Mouse (Mus musculus): ENCODE measurements around the gene Gm20481.
"Not testable (repeated sequence)": the region's sequence is repeated elsewhere in the genome, so short reads cannot be mapped to it uniquely, and the experiment has no call there.

Gene Gm20481

GRCm38 (mm10) chr17:34969822-34970221 is at the start of gene Gm20481:
Gene Gm20481, plus strand, starts transcription at chr17:34969912.
- DNase-seq, result not testable (repeated sequence)

DNA sequence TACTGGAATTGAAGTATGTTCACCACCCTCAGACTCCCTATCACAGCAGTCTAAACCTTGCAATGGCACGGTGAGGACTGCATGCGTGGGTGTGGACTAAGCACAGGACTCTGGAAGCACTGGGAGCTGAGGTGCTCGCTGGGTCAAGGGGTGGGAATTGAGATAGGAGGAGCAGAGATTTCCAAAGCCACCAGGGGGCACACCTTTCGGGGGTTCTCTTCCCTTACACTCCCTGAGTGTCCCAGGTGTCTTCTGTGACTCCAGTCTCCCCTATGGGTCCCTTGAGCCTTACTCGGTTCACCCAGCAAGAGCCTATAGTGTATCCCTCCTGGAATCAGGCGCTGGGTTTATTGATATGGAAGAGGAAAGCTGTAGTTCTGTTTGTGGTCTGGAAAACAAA is 46.8 kb upstream of the Gm20481 start:
- DNase-seq, result no peak

GRCm38 (mm10) chr17:34924258-34924657 is 45.5 kb upstream of the Gm20481 start:
- no peak for DNase-seq

DNA sequence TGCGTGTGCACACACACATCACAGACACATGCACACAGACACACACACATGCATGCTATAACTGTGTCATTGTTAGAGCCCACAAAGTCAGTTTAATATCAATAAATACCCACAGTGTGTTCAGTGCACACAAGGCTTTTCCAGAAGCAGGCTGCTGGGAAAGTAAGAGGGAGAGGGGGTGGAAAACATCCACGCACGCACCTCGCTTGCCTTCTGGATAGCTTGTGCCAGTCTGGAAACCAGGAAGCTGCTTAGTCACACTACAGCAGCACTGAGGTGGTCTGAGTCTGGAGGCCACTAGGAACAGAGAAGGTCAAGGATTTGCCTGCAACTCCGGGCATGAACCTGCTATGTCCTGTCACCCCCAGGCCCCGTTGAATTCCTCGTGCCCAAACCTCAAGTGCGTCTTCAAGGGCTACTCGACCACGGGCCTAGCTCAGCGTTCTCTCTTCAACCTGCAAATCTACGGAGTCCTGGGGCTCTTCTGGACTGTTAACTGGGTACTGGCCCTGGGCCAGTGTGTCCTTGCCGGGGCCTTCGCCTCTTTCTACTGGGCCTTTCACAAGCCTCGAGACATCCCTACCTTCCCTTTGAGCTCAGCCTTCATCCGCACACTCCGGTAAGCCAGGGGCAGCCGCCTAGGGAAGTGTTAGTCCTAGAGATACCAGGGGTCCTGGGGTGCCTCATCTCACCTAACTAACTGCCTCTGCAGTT is 42.2 kb upstream of the Gm20481 start:
- no peak for DNase-seq

GRCm38 (mm10) chr17:34928841-34929240 is 40.9 kb upstream of the Gm20481 start:
- DNase-seq, result no peak

DNA sequence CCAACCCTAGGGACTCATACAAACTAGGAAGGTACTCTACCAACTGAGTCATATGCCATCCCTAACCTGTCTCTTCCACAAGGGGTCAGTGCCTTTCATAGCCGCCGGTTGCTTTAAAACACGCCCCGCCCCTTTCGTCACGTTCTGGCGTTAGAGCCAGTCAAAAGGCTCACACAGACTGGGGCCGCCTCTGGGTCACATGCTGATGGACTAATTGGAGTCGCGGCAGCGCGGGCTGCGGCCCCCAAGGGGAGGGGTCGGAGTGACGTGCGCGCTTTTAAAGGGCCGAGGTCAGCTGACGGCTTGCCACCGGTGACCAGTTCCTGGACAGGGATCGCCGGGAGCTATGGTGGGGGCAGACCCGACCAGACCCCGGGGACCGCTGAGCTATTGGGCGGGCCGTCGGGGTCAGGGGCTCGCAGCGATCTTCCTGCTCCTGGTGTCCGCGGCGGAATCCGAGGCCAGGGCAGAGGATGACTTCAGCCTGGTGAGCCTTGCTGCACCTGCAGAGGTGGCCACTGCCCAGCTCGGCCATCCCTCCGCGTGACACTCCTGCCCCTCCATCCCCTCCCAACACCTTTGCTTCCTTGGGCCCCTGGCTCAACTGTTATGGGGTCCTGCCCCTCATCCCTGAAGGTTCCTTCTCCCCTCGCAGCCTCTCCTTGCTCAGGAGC is 38.5 kb upstream of the Gm20481 start, which contains the start of gene Neu1:
TSS of gene Neu1 (plus strand) at position 193 of the 674 bp plus-strand sequence.
- DNase-seq, result peak; percentile 99

GRCm38 (mm10) chr17:34931735-34932098 is 38.0 kb upstream of the Gm20481 start:
- DNase-seq, result peak; percentile 47

DNA sequence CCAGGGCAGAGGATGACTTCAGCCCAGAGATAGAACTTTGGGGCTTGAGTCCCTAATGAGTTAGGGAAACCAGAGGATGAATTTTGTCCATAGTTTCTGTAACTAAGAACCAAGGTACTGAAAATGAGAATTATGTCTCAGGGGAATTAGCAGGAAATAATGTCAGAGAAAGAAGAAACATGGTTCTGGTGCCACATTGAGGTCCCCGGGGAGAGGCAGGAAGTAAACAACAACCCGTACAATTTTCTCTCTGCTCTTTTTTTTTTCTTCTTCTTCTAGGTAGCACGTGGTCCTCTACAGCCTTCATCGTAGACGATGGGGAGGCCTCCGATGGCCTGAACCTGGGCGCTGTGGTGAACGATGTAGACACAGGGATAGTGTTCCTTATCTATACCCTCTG is 37.4 kb upstream of the Gm20481 start:
- DNase-seq, result no peak

- DNase-seq, result peak; percentile 63
Observed at GRCm38 (mm10) chr17:34934031-34934430, 35.7 kb upstream of the Gm20481 start.

- DNase-seq, result peak; percentile 55
Observed at GRCm38 (mm10) chr17:34934830-34935229, 34.9 kb upstream of the Gm20481 start.

DNA sequence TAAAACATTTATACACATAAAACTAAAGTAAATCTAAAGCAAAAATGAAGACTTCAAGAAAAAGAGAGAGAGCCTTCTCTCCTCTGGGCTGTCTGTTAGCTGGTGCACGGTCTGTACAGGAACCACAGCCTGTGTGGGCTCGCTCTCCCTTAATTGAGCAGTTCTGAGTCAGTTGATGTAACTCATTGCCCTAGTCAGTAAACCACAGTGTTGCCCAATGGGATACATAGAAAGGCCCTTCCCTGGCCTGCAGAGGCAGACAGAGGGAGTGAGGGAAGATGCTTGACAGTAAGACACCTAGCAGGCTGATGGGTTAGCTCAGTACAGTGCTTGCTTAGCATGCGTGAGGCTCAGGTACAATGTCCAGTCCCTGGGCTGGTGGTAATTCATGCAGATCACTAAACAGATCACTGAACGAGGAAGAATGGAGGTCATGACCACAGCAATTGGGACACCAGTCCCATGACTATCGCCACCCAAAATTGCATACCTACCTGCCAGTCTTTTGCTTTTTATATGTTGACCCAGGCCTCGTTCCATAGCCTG is 31.7 kb upstream of the Gm20481 start:
- no peak for DNase-seq

- DNase-seq, result peak; percentile 47
Observed at GRCm38 (mm10) chr17:34941344-34942041, 28.2 kb upstream of the Gm20481 start.

- no peak for DNase-seq
Observed at GRCm38 (mm10) chr17:34943128-34943815, 26.4 kb upstream of the Gm20481 start.

GRCm38 (mm10) chr17:34944362-34944761 is 25.4 kb upstream of the Gm20481 start:
- peak; percentile 42 for DNase-seq

- DNase-seq, result peak; percentile 56
Observed at GRCm38 (mm10) chr17:34946486-34947140, 23.1 kb upstream of the Gm20481 start.

DNA sequence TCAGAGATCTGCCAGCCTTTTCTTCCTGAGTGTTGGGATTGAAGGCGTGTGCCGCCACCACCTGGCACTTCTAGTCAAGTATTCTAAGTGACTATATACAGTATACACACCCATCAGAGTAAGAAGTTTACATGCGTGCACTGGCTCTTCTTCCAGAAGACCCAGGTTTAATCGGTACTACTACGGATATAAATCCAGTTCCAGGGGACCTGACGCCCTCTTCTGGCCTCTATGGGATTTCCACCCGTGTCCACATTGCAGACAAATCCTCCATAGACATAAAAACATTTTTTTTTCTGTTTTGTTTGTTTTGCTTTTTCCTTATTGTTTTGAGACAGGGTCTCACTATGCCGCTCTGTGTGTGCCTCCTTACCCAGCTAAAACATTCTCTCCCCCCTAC is 22.1 kb upstream of the Gm20481 start:
- DNase-seq, result peak; percentile 75

DNA sequence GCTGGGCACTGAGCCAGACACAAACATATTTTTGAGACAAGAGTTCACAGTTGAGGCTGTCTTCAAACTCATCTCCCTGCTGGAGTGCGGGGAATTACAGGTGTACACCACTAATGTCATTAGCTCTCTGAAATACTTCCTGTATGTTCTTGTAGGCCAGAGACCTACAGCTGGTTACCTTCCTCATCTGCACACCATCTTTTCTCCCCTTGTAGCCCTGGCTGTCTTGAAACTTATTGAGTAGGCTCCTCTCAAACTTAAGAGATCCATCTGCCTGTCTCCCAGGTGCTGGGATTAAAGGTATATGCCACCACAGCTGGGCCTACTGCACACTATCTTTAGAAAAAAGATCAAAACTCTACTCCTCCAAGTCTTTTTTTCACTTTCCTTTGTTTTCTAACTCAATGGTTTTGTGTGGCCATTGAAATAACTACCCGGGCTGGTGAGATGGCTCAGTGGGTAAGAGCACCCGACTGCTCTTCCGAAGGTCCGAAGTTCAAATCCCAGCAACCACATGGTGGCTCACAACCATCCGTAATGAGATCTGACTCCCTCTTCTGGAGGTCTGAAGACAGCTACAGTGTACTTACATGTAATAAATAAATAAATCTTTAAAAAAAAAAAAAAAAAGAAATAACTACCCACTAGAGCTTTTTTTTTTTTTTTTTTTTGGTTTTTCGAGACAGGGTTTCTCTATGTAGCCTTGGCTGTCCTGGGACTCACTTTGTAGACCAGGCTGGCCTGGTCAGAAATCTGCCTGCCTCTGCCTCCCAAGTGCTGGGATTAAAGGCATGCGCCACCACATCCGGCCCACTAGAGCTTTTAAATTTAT is 20.8 kb upstream of the Gm20481 start:
- DNase-seq, result not testable (repeated sequence)

DNA sequence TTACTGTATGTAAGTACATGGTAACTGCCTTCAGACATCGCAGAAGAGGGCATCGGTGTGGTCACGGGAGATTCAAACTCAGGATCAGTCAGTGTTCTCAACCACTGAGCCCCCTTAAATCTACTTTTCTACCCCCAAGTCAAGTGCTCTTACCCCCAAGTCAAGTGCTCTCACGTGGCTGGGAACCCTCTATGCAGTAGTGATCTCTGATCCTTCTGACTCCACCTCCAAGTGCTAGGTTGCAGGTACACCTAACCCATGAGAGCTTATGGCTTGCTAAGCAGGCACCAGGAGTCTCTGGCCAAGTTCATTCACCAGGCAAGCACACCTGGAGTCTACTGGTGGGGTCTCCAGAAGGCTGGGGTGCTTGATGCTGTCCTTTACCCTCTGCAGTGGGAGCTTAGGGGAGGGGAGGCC is 20.2 kb upstream of the Gm20481 start:
- no peak for DNase-seq

GRCm38 (mm10) chr17:34950514-34951455 is 18.9 kb upstream of the Gm20481 start:
- no peak for DNase-seq

Measured in kidney, postnatal 10 days (tissue).